9 mouse cellular contexts compared by ENCODE assay signal in genomic region chr14:73323965-73324364, GRCm38 (mm10). TPM values are rescaled to one million over a fixed set of nuclear protein-coding genes. Genes with fewer than 3 reads are reported as not detected.
DNase-seq lines count a peak whose midpoint lies in the region; ATAC-seq and TF ChIP-seq lines count a peak whose summit lies in the region.
"Had no signal": no experiment of that assay in that cellular context is flagged by ENCODE, and none has a peak within 500 bp of the region (broad histone marks: within the 10 kb centered on the region; RNA-seq: fewer than 3 reads in every experiment).

No protein-coding gene starts in this region.

- WGBS in forebrain, embryonic 10.5 days: 63% methylated on average over 2 of the region's 2 CpGs
- WGBS in forebrain, embryonic 15.5 days: 23% methylated on average over 2 of the region's 2 CpGs
- WGBS in liver, embryonic 11.5 days: 72% methylated on average over 2 of the region's 2 CpGs
- WGBS in limb, embryonic 14.5 days: 58% methylated on average over 2 of the region's 2 CpGs
- 25% methylated on average over 2 of the region's 2 CpGs for WGBS in neural tube, embryonic 13.5 days

- no peak overlapping the region for H3K27ac ChIP-seq in forebrain, embryonic 10.5 days
- no peak overlapping the region for H3K27ac ChIP-seq in forebrain, embryonic 15.5 days (replicated peaks)
- no peak overlapping the region for H3K27ac ChIP-seq in liver, embryonic 11.5 days (ENCODE audit: low read depth, low read length)
- H3K27ac ChIP-seq in limb, embryonic 14.5 days (replicated peaks; ENCODE audit: low read depth, low read length): no peak overlapping the region
- H3K27ac ChIP-seq in neural tube, embryonic 13.5 days (replicated peaks): no peak overlapping the region

- peaks cover 12% of the 10 kb centered on the region for H3K36me3 ChIP-seq in forebrain, embryonic 10.5 days (replicated peaks)
- H3K36me3 ChIP-seq in forebrain, embryonic 15.5 days: 0 out of 2 replicates have a peak, but pooled peaks cover 2% of the 10 kb centered on the region
- no peaks in the 10 kb centered on the region for H3K36me3 ChIP-seq in liver, embryonic 11.5 days (ENCODE audit: control insufficient read depth, insufficient read depth, low read length)
- no peaks in the 10 kb centered on the region for H3K36me3 ChIP-seq in limb, embryonic 14.5 days (ENCODE audit: control insufficient read depth, insufficient read depth, low read length)
- H3K36me3 ChIP-seq in neural tube, embryonic 13.5 days: 0 out of 2 replicates have a peak, but pooled peaks cover 8% of the 10 kb centered on the region

- H3K4me2 ChIP-seq in forebrain, embryonic 15.5 days (replicated peaks): no peak overlapping the region; the same call in 1 of the 2 replicates
- peak overlapping the region; percentile 75 for H3K4me2 ChIP-seq in liver, embryonic 11.5 days
- no peak overlapping the region for H3K4me2 ChIP-seq in limb, embryonic 14.5 days (replicated peaks; ENCODE audit: low read depth, low read length, severe bottlenecking)
- H3K4me2 ChIP-seq in neural tube, embryonic 13.5 days: peak overlapping the region; percentile 87

- no peak for ATAC-seq in forebrain, embryonic 15.5 days (replicated peaks)
- no peak for ATAC-seq in liver, embryonic 11.5 days (replicated peaks; ENCODE audit: low FRiP score)
- no peak for ATAC-seq in limb, embryonic 14.5 days (ENCODE audit: low FRiP score, low read depth)
- ATAC-seq in neural tube, embryonic 13.5 days (ENCODE audit: low read depth): no peak

- H3K27me3 ChIP-seq in forebrain, embryonic 10.5 days (ENCODE audit: poor library complexity, severe bottlenecking): no peaks in the 10 kb centered on the region
- H3K27me3 ChIP-seq in forebrain, embryonic 15.5 days: no peaks in the 10 kb centered on the region
- no peaks in the 10 kb centered on the region for H3K27me3 ChIP-seq in liver, embryonic 11.5 days (replicated peaks; ENCODE audit: control insufficient read depth, insufficient read depth, low read length)
- H3K27me3 ChIP-seq in limb, embryonic 14.5 days (ENCODE audit: control insufficient read depth, insufficient read depth, low read length): no peaks in the 10 kb centered on the region
- no peaks in the 10 kb centered on the region for H3K27me3 ChIP-seq in neural tube, embryonic 13.5 days

- no peak overlapping the region for H3K9ac ChIP-seq in forebrain, embryonic 15.5 days (replicated peaks)
- H3K9ac ChIP-seq in liver, embryonic 11.5 days (ENCODE audit: low read depth, low read length): no peak overlapping the region
- no peak overlapping the region for H3K9ac ChIP-seq in limb, embryonic 14.5 days (ENCODE audit: low read depth, low read length, severe bottlenecking)
- H3K9ac ChIP-seq in neural tube, embryonic 13.5 days: no peak overlapping the region

- peak overlapping the region; percentile 94 for H3K4me3 ChIP-seq in forebrain, embryonic 10.5 days
- H3K4me3 ChIP-seq in forebrain, embryonic 15.5 days: no peak overlapping the region
- H3K4me3 ChIP-seq in liver, embryonic 11.5 days (ENCODE audit: low read depth, low read length): peak overlapping the region; percentile 90
- H3K4me3 ChIP-seq in limb, embryonic 14.5 days (replicated peaks; ENCODE audit: low read length): 0 out of 2 replicates have a peak overlapping the region, but pooled peaks have one; percentile 89
- H3K4me3 ChIP-seq in neural tube, embryonic 13.5 days: no peak overlapping the region

- no peak for DNase-seq in forebrain, embryonic 10.5 days (ENCODE audit: extremely low spot score, low spot score)
- DNase-seq in liver, embryonic 11.5 days (ENCODE audit: low spot score): no peak
- no peak for DNase-seq in liver
- DNase-seq in limb, embryonic 14.5 days (ENCODE audit: low spot score): no peak
- no peak for DNase-seq in adrenal gland, adult 2 months
- no peak for DNase-seq in left cerebral cortex, adult 11 months (ENCODE audit: low spot score)
- DNase-seq: thymus, adult 2 months had no signal

- no peak for TF ChIP-seq POLR2A in limb, embryonic 14.5 days (IDR thresholded peaks at IDR 0.05; ENCODE audit: borderline replicate concordance, extremely low read depth, insufficient read depth, insufficient read length)

- no peaks in the 10 kb centered on the region for H3K9me3 ChIP-seq in forebrain, embryonic 10.5 days
- no peaks in the 10 kb centered on the region for H3K9me3 ChIP-seq in forebrain, embryonic 15.5 days
- H3K9me3 ChIP-seq in liver, embryonic 11.5 days (ENCODE audit: control insufficient read depth, low read length): no peaks in the 10 kb centered on the region
- no peaks in the 10 kb centered on the region for H3K9me3 ChIP-seq in limb, embryonic 14.5 days (ENCODE audit: control insufficient read depth, low read length)
- H3K9me3 ChIP-seq in neural tube, embryonic 13.5 days: no peaks in the 10 kb centered on the region

- H3K4me1 ChIP-seq in forebrain, embryonic 10.5 days: peaks cover 24% of the 10 kb centered on the region
- H3K4me1 ChIP-seq in forebrain, embryonic 15.5 days: peaks cover 26% of the 10 kb centered on the region
- peaks cover 16% of the 10 kb centered on the region for H3K4me1 ChIP-seq in liver, embryonic 11.5 days (replicated peaks; ENCODE audit: control insufficient read depth, insufficient read depth, low read length)
- H3K4me1 ChIP-seq in limb, embryonic 14.5 days (ENCODE audit: control insufficient read depth, insufficient read depth, low read length): no peaks in the 10 kb centered on the region
- peaks cover 29% of the 10 kb centered on the region for H3K4me1 ChIP-seq in neural tube, embryonic 13.5 days (replicated peaks)

RNA-seq across cellular contexts. Expression of gene Rb1, which starts 1.7 kb away (rescaled TPM):
- 21.3 and 27.7 TPM in 2 replicates for polyA plus RNA-seq in forebrain, embryonic 10.5 days (2016; fragmentation: Nextera tagmentation; extraction: Ambion mirVana)
- 19.4 and 32.5 TPM in 2 replicates for polyA plus RNA-seq in forebrain, embryonic 15.5 days (2015; fragmentation: Nextera tagmentation; extraction: Ambion mirVana)
- polyA plus RNA-seq in liver, embryonic 11.5 days (2014; fragmentation: Nextera tagmentation; extraction: Ambion mirVana): 22.3 and 25.1 TPM in 2 replicates
- polyA plus RNA-seq in limb, embryonic 14.5 days (2012; rRNA removed): 14.9 and 15.6 TPM in 2 replicates
- polyA plus RNA-seq in limb, embryonic 14.5 days (2014; fragmentation: Nextera tagmentation; extraction: Ambion mirVana): 29.6 and 31.0 TPM in 2 replicates
- polyA plus RNA-seq in neural tube, embryonic 13.5 days (2015; fragmentation: Nextera tagmentation; extraction: Ambion mirVana): 22.7 and 25.4 TPM in 2 replicates
- 10 to 100 TPM; 22.6 to 24.3 TPM for total RNA-seq in adrenal gland, adult 2 months (2021)
- 0.73 and 0.78 TPM in 2 replicates for polyA plus RNA-seq in adrenal gland, adult 2 months (2012; rRNA removed)

Comparison
In these comparisons a context has a peak if more than half of its experiments do, and no peak if none do; other contexts are left out.
1. H3K4me3 ChIP-seq: peak in forebrain, embryonic 10.5 days (single experiment), liver, embryonic 11.5 days (single experiment) and limb, embryonic 14.5 days (single experiment); none in forebrain, embryonic 15.5 days (single experiment) and neural tube, embryonic 13.5 days (single experiment).
2. H3K4me2 ChIP-seq: peak in liver, embryonic 11.5 days (single experiment) and neural tube, embryonic 13.5 days (single experiment); none in forebrain, embryonic 15.5 days (single experiment) and limb, embryonic 14.5 days (single experiment).